Mouse (Mus musculus) frontal cortex, postnatal 14 days (tissue): ENCODE results near the gene Dlgap4.
"Not testable (repeated sequence)": the region's sequence is repeated elsewhere in the genome, so short reads cannot be mapped to it uniquely, and the experiment has no call there.

Source experiments
- DNase-seq, 2 experiments: peaks; one replicate each; pipeline ENCODE4 v3.0.0; 2022; ENCODE audit warnings: low spot score in 2 of 2

Gene Dlgap4

GRCm38 (mm10) chr2:156775455-156776435 is 162.2 kb downstream of the Dlgap4 start:
- DNase-seq = no peak

GRCm38 (mm10) chr2:156776907-156777306 is 163.4 kb downstream of the Dlgap4 start:
- DNase-seq = no peak

- DNase-seq = no peak
Measured at GRCm38 (mm10) chr2:156777326-156778004, 164.0 kb downstream of the Dlgap4 start.

- DNase-seq = no peak
Measured at GRCm38 (mm10) chr2:156778571-156778970, 165.1 kb downstream of the Dlgap4 start.

- DNase-seq = no peak
Measured at GRCm38 (mm10) chr2:156779036-156779435, 165.5 kb downstream of the Dlgap4 start.

GRCm38 (mm10) chr2:156779488-156779887 is 166.0 kb downstream of the Dlgap4 start:
- DNase-seq = no peak

GRCm38 (mm10) chr2:156780129-156780528 is 166.6 kb downstream of the Dlgap4 start:
- no peak for DNase-seq

- DNase-seq = no peak
Measured at GRCm38 (mm10) chr2:156780752-156781151, 167.2 kb downstream of the Dlgap4 start.

- no peak for DNase-seq
Measured at GRCm38 (mm10) chr2:156781281-156781680, 167.8 kb downstream of the Dlgap4 start.

- no peak for DNase-seq
Measured at GRCm38 (mm10) chr2:156781836-156782480, 168.5 kb downstream of the Dlgap4 start.

GRCm38 (mm10) chr2:156782481-156783348 is 169.2 kb downstream of the Dlgap4 start:
- DNase-seq = no peak

- DNase-seq = no peak
Measured at GRCm38 (mm10) chr2:156783349-156783728, 169.8 kb downstream of the Dlgap4 start.

- no peak for DNase-seq
Measured at GRCm38 (mm10) chr2:156784016-156784585, 170.6 kb downstream of the Dlgap4 start.

GRCm38 (mm10) chr2:156784891-156785290 is 171.4 kb downstream of the Dlgap4 start:
- no peak for DNase-seq

- DNase-seq = not testable (repeated sequence)
Measured at GRCm38 (mm10) chr2:156786369-156786768, 172.9 kb downstream of the Dlgap4 start.

GRCm38 (mm10) chr2:156787090-156787775 is 173.7 kb downstream of the Dlgap4 start:
- no peak for DNase-seq

GRCm38 (mm10) chr2:156787776-156788105 is 174.2 kb downstream of the Dlgap4 start:
- no peak for DNase-seq

GRCm38 (mm10) chr2:156788836-156789235 is 175.3 kb downstream of the Dlgap4 start:
- DNase-seq = no peak

- DNase-seq = no peak
Measured at GRCm38 (mm10) chr2:156798516-156798915, 185.0 kb downstream of the Dlgap4 start.

- DNase-seq = no peak
Measured at GRCm38 (mm10) chr2:156801045-156801444, 187.5 kb downstream of the Dlgap4 start.
